Mouse (Mus musculus): ENCODE data around the gene Lurap1l. TPM values are rescaled to one million over a fixed set of nuclear protein-coding genes. Genes with fewer than 3 reads are reported as not detected.

Gene Lurap1l
- polyA plus RNA-seq, 1 experiment from 2014 or later, result 3.0 TPM

Small RNA genes within 50 kb of the gene (microRNA-seq; reads per million reads assigned to microRNA genes)
- not detected for gene Gm27452

Other genes starting within 250 kb of the Lurap1l start
- not detected in 2 replicates for gene Tyrp1, start 76.5 kb upstream of the Lurap1l start, polyA plus RNA-seq (2015; fragmentation: Nextera tagmentation; extraction: Ambion mirVana)

Measured in liver, embryonic 13.5 days (tissue).